Mouse (Mus musculus): ENCODE results near the gene Phf7. TPM values are rescaled to one million over a fixed set of nuclear protein-coding genes. Genes with fewer than 3 reads are reported as not detected.

The Phf7 gene
- polyA plus RNA-seq, 1 experiment from 2014 or later, result 11.8 TPM

GRCm38 (mm10) chr14:31194891-31195513 lies 56.1 kb downstream of the Phf7 start:
- H3K27ac ChIP-seq, result no peak overlapping the region
- peaks cover 34% of the 10 kb centered on the region for H3K36me3 ChIP-seq
- no peak overlapping the region for H3K9ac ChIP-seq
- 0 out of 2 replicates have a peak, but pooled peaks cover 4% of the 10 kb centered on the region for H3K4me1 ChIP-seq
- no peak overlapping the region for H3K4me2 ChIP-seq
- no peaks in the 10 kb centered on the region for H3K27me3 ChIP-seq (replicated peaks)
- H3K4me3 ChIP-seq (replicated peaks), result no peak overlapping the region
- no peak for ATAC-seq (ENCODE audit: insufficient read depth, low FRiP score, low read depth)
- WGBS, result 68% methylated on average over 14 of the region's 14 CpGs
- no peaks in the 10 kb centered on the region for H3K9me3 ChIP-seq

- no peak for ATAC-seq (ENCODE audit: insufficient read depth, low FRiP score, low read depth)
- Histone ChIP-seq H3K36me3 (peaks cover 40% of the 10 kb centered on the region), H3K9me3 (no peaks in the 10 kb centered on the region), H3K4me2 (no peak overlapping the region), H3K4me3 (replicated peaks) (no peak overlapping the region), H3K4me1 (0 out of 2 replicates have a peak, but pooled peaks cover 4% of the 10 kb centered on the region), H3K9ac (no peak overlapping the region), H3K27me3 (replicated peaks) (no peaks in the 10 kb centered on the region), H3K27ac (no peak overlapping the region)
- 84% methylated on average over 2 of the region's 2 CpGs for WGBS
These were observed 56.7 kb downstream of the Phf7 start for GRCm38 (mm10) chr14:31194441-31194840.

- no peaks in the 10 kb centered on the region for H3K9me3 ChIP-seq
- ATAC-seq (ENCODE audit: insufficient read depth, low FRiP score, low read depth), result no peak
- H3K36me3 ChIP-seq, result peaks cover 46% of the 10 kb centered on the region
- no peak overlapping the region for H3K4me3 ChIP-seq (replicated peaks)
- no peaks in the 10 kb centered on the region for H3K27me3 ChIP-seq (replicated peaks)
- H3K4me1 ChIP-seq, result 0 out of 2 replicates have a peak, but pooled peaks cover 4% of the 10 kb centered on the region
- no peak overlapping the region for H3K4me2 ChIP-seq
- no peak overlapping the region for H3K9ac ChIP-seq
- no peak overlapping the region for H3K27ac ChIP-seq
- 74% methylated on average over 7 of the region's 7 CpGs for WGBS
These were observed 57.3 kb downstream of the Phf7 start for GRCm38 (mm10) chr14:31193791-31194190.

GRCm38 (mm10) chr14:31191936-31192335 lies 59.2 kb downstream of the Phf7 start:
- Histone ChIP-seq H3K27ac (no peak overlapping the region), H3K4me2 (no peak overlapping the region), H3K27me3 (replicated peaks) (no peaks in the 10 kb centered on the region), H3K4me1 (0 out of 2 replicates have a peak, but pooled peaks cover 4% of the 10 kb centered on the region), H3K4me3 (replicated peaks) (no peak overlapping the region), H3K9ac (no peak overlapping the region), H3K36me3 (peaks cover 63% of the 10 kb centered on the region), H3K9me3 (no peaks in the 10 kb centered on the region)
- 61% methylated on average over 2 of the region's 2 CpGs for WGBS
- no peak for ATAC-seq (ENCODE audit: insufficient read depth, low FRiP score, low read depth)

- Histone ChIP-seq H3K27ac (peak overlapping the region; percentile 33; the same call in 1 of the 2 replicates), H3K4me3 (replicated peaks) (no peak overlapping the region), H3K4me2 (no peak overlapping the region), H3K36me3 (peaks cover 79% of the 10 kb centered on the region), H3K9ac (no peak overlapping the region), H3K9me3 (no peaks in the 10 kb centered on the region), H3K4me1 (no peaks in the 10 kb centered on the region), H3K27me3 (replicated peaks) (no peaks in the 10 kb centered on the region)
- ATAC-seq (ENCODE audit: insufficient read depth, low FRiP score, low read depth), result no peak
- WGBS, result 80% methylated on average over 3 of the region's 3 CpGs
These were observed 61.8 kb downstream of the Phf7 start for GRCm38 (mm10) chr14:31189348-31189747.

GRCm38 (mm10) chr14:31188771-31189181 lies 62.3 kb downstream of the Phf7 start:
- Histone ChIP-seq H3K27me3 (replicated peaks) (no peaks in the 10 kb centered on the region), H3K36me3 (peaks cover 84% of the 10 kb centered on the region), H3K27ac (peak overlapping the region; percentile 33; the same call in 1 of the 2 replicates), H3K9ac (no peak overlapping the region), H3K4me2 (no peak overlapping the region), H3K4me1 (no peaks in the 10 kb centered on the region), H3K4me3 (replicated peaks) (no peak overlapping the region), H3K9me3 (no peaks in the 10 kb centered on the region)
- WGBS, result 66% methylated on average over 6 of the region's 6 CpGs
- ATAC-seq (ENCODE audit: insufficient read depth, low FRiP score, low read depth), result no peak

Other genes with a start within 250 kb of the Phf7 start
- gene Glt8d1, start 249.9 kb downstream of the Phf7 start, polyA plus RNA-seq (2015; fragmentation: Nextera tagmentation; extraction: Ambion mirVana), result 54.4 and 54.8 TPM in 2 replicates
- gene Spcs1, start 249.6 kb downstream of the Phf7 start, polyA plus RNA-seq (2015; fragmentation: Nextera tagmentation; extraction: Ambion mirVana), result 442 and 483 TPM in 2 replicates
- 109 and 118 TPM in 2 replicates for gene Pbrm1, start 232.2 kb downstream of the Phf7 start, polyA plus RNA-seq (2015; fragmentation: Nextera tagmentation; extraction: Ambion mirVana)
- 113 and 119 TPM in 2 replicates for gene Gnl3, start 232.2 kb downstream of the Phf7 start, polyA plus RNA-seq (2015; fragmentation: Nextera tagmentation; extraction: Ambion mirVana)
- gene Smim4, start 122.4 kb downstream of the Phf7 start, polyA plus RNA-seq (2015; fragmentation: Nextera tagmentation; extraction: Ambion mirVana), result 70.9 and 77.2 TPM in 2 replicates
- 367 and 372 TPM in 2 replicates for gene Nt5dc2, start 120.3 kb downstream of the Phf7 start, polyA plus RNA-seq (2015; fragmentation: Nextera tagmentation; extraction: Ambion mirVana)
- 35.0 and 38.5 TPM in 2 replicates for gene Stab1, start 82.7 kb downstream of the Phf7 start, polyA plus RNA-seq (2015; fragmentation: Nextera tagmentation; extraction: Ambion mirVana)
- gene Tnnc1, start 43.0 kb downstream of the Phf7 start, polyA plus RNA-seq (2015; fragmentation: Nextera tagmentation; extraction: Ambion mirVana), result 7.1 and 9.8 TPM in 2 replicates
- 319 and 363 TPM in 2 replicates for gene Nisch, start 34.4 kb downstream of the Phf7 start, polyA plus RNA-seq (2015; fragmentation: Nextera tagmentation; extraction: Ambion mirVana)
- gene Sema3g, start 33.5 kb downstream of the Phf7 start, polyA plus RNA-seq (2015; fragmentation: Nextera tagmentation; extraction: Ambion mirVana), result 0.73 and 1.0 TPM in 2 replicates
- 59.7 and 67.7 TPM in 2 replicates for gene Bap1, start 133 bp upstream of the Phf7 start, polyA plus RNA-seq (2015; fragmentation: Nextera tagmentation; extraction: Ambion mirVana)
- 3.5 and 4.0 TPM in 2 replicates for gene Dnah1, start 72.6 kb upstream of the Phf7 start, polyA plus RNA-seq (2015; fragmentation: Nextera tagmentation; extraction: Ambion mirVana)
- gene Capn7, start 85.3 kb upstream of the Phf7 start, polyA plus RNA-seq (2015; fragmentation: Nextera tagmentation; extraction: Ambion mirVana), result 37.8 and 41.8 TPM in 2 replicates
- 19.8 and 22.0 TPM in 2 replicates for gene Sh3bp5, start 184.8 kb upstream of the Phf7 start, polyA plus RNA-seq (2015; fragmentation: Nextera tagmentation; extraction: Ambion mirVana)
- 21.6 and 22.4 TPM in 2 replicates for gene Eaf1, start 243.1 kb upstream of the Phf7 start, polyA plus RNA-seq (2015; fragmentation: Nextera tagmentation; extraction: Ambion mirVana)
- gene Mettl6, start 243.7 kb upstream of the Phf7 start, polyA plus RNA-seq (2015; fragmentation: Nextera tagmentation; extraction: Ambion mirVana), result 56.6 and 56.7 TPM in 2 replicates